ENCODE assay signal across 8 mouse cellular contexts in genomic region chr3:127837972-127838644, GRCm38 (mm10). TPM values are rescaled to one million over a fixed set of nuclear protein-coding genes. Genes with fewer than 3 reads are reported as not detected.
DNase-seq lines count a peak whose midpoint lies in the region; ATAC-seq and TF ChIP-seq lines count a peak whose summit lies in the region.

No protein-coding gene starts in this region.

- no peaks in the 10 kb centered on the region for H3K9me3 ChIP-seq in CH12.LX (replicated peaks; ENCODE audit: low read length)
- no peaks in the 10 kb centered on the region for H3K9me3 ChIP-seq in forebrain, embryonic 14.5 days (replicated peaks; ENCODE audit: control insufficient read depth, low read length)
- no peaks in the 10 kb centered on the region for H3K9me3 ChIP-seq in liver, embryonic 15.5 days (replicated peaks)

- H3K4me1 ChIP-seq in CH12.LX (ENCODE audit: control insufficient read depth in 1 of 2, insufficient read depth in 2 of 2), result peaks cover 4 to 25% of the 10 kb centered on the region in 2 experiments; a peak in 2 of 4 replicates
- H3K4me1 ChIP-seq in forebrain, embryonic 14.5 days (ENCODE audit: control insufficient read depth, insufficient read depth, low read length), result peaks cover 16% of the 10 kb centered on the region
- peaks cover 45% of the 10 kb centered on the region for H3K4me1 ChIP-seq in liver, embryonic 15.5 days (replicated peaks)

- in situ Hi-C loops in CH12.LX (cut with MboI; ENCODE audit: low pct_ligation_motif_present, low pct_unique_long_range_greater_than_20kb, low sequenced_read_pairs), result no loop called here

- H3K27me3 ChIP-seq in CH12.LX (replicated peaks), result no peaks in the 10 kb centered on the region
- no peaks in the 10 kb centered on the region for H3K27me3 ChIP-seq in forebrain, embryonic 14.5 days (replicated peaks; ENCODE audit: control insufficient read depth, insufficient read depth, low read length)
- no peaks in the 10 kb centered on the region for H3K27me3 ChIP-seq in liver, embryonic 15.5 days

- intact Hi-C loops in left cerebral cortex, postnatal 4 days (cut with DNase I), result no loop called here

- TF ChIP-seq POLR2A in CH12.LX (IDR thresholded peaks at IDR 0.05; ENCODE audit: low read depth, low read length), result no peak

- dilution Hi-C loops in CH12.LX (cut with MboI; ENCODE audit: extremely low pct_ligation_motif_present, extremely low pct_unique_long_range_greater_than_20kb, low sequenced_read_pairs), result no loop called here

- TF ChIP-seq EP300 in CH12.LX (IDR thresholded peaks at IDR 0.05; ENCODE audit: low read length), result no peak

- H3K4me2 ChIP-seq in CH12.LX (ENCODE audit: insufficient read depth, low read depth, poor library complexity, severe bottlenecking), result peak overlapping the region; percentile 55
- peak overlapping the region; percentile 70 for H3K4me2 ChIP-seq in forebrain, embryonic 14.5 days (ENCODE audit: low read length)
- H3K4me2 ChIP-seq in liver, embryonic 15.5 days, result peak overlapping the region; percentile 89

- H3K9ac ChIP-seq in CH12.LX (ENCODE audit: insufficient read depth, low read depth), result peak overlapping the region; percentile 55
- H3K9ac ChIP-seq in forebrain, embryonic 14.5 days (ENCODE audit: low read length), result peak overlapping the region; percentile 94
- H3K9ac ChIP-seq in liver, embryonic 15.5 days, result peak overlapping the region; percentile 72

- H3K36me3 ChIP-seq in CH12.LX (replicated peaks in 1 of 2; ENCODE audit: control insufficient read depth in 1 of 2, insufficient read depth in 1 of 2, low read length in 1 of 2), result peaks cover 0 to 25% of the 10 kb centered on the region in 2 experiments
- peaks cover 3% of the 10 kb centered on the region; the same call in 1 of the 2 replicates for H3K36me3 ChIP-seq in forebrain, embryonic 14.5 days (ENCODE audit: control insufficient read depth, insufficient read depth, low read length)
- no peaks in the 10 kb centered on the region for H3K36me3 ChIP-seq in liver, embryonic 15.5 days (replicated peaks)

- DNase-seq in heart, adult 11 months, result peak; percentile 39
- DNase-seq in heart, adult 9 months (ENCODE audit: low spot score in 2 of 2), result no peak
- no peak for DNase-seq in CH12.LX (ENCODE audit: extremely low read depth)
- no peak for DNase-seq in forebrain, embryonic 14.5 days (ENCODE audit: low spot score)
- DNase-seq in spleen, adult 12 weeks (ENCODE audit: low spot score), result no peak
- no peak for DNase-seq in right cerebral cortex, postnatal 4 days
- no peak for DNase-seq in left cerebral cortex, postnatal 4 days

- no peak overlapping the region for H3K27ac ChIP-seq in CH12.LX (ENCODE audit: insufficient read depth, low read depth)
- peak overlapping the region; percentile 83 for H3K27ac ChIP-seq in forebrain, embryonic 14.5 days (ENCODE audit: low read depth, low read length)
- H3K27ac ChIP-seq in liver, embryonic 15.5 days (replicated peaks), result peak overlapping the region; percentile 98

- no peak for TF ChIP-seq RAD21 in CH12.LX (IDR thresholded peaks at IDR 0.05; ENCODE audit: low read depth, low read length)

- peak overlapping the region; percentile 35 to 93 (median 56) for H3K4me3 ChIP-seq in CH12.LX (replicated peaks in 1 of 3; ENCODE audit: low read depth in 2 of 3, low read length in 2 of 3, poor library complexity in 1 of 3)
- H3K4me3 ChIP-seq in forebrain, embryonic 14.5 days (ENCODE audit: low read depth, low read length), result peak overlapping the region; percentile 89
- H3K4me3 ChIP-seq in liver, embryonic 15.5 days (replicated peaks), result peak overlapping the region; percentile 81

- no peak for TF ChIP-seq CTCF in CH12.LX (conservative IDR thresholded peaks at IDR 0.05 in 1 of 2, IDR thresholded peaks at IDR 0.05 in 1 of 2; ENCODE audit: low read depth in 2 of 2, low read length in 2 of 2)

- 33% methylated on average over 8 of the region's 8 CpGs for WGBS in forebrain, embryonic 14.5 days
- WGBS in liver, embryonic 15.5 days (ENCODE audit: insufficient replicate concordance), result 23% methylated on average over 8 of the region's 8 CpGs

- H3K79me2 ChIP-seq in CH12.LX (replicated peaks; ENCODE audit: control insufficient read depth, extremely low read depth, insufficient read depth, poor library complexity, severe bottlenecking), result peaks cover 20% of the 10 kb centered on the region

- no peak; the same call in 1 of the 2 replicates for ATAC-seq in forebrain, embryonic 14.5 days
- ATAC-seq in liver, embryonic 15.5 days (ENCODE audit: insufficient read depth), result peak; percentile 2; the same call in 1 of the 2 replicates

TF ChIP-seq in CH12.LX, 34 proteins besides CTCF, POLR2A, EP300 and RAD21:
- TF ChIP-seq JUND (conservative IDR thresholded peaks at IDR 0.05; ENCODE audit: low read depth, low read length), result no peak
- TF ChIP-seq SMC3 (IDR thresholded peaks at IDR 0.05; ENCODE audit: low read depth, low read length), result no peak
- TF ChIP-seq CHD1 (IDR thresholded peaks at IDR 0.05; ENCODE audit: low read depth, low read length), result no peak
- no peak for TF ChIP-seq IRF4 (IDR thresholded peaks at IDR 0.05; ENCODE audit: low read depth, low read length)
- TF ChIP-seq MYC (IDR thresholded peaks at IDR 0.05; ENCODE audit: low read depth, low read length), result no peak
- TF ChIP-seq MAX (IDR thresholded peaks at IDR 0.05; ENCODE audit: low read length), result no peak
- no peak for TF ChIP-seq ZNF384 (IDR thresholded peaks at IDR 0.05; ENCODE audit: low read depth, low read length)
- no peak for TF ChIP-seq SIN3A (IDR thresholded peaks at IDR 0.05; ENCODE audit: low read length)

RNA-seq across cellular contexts. Expression of gene Ap1ar, which starts 0.8 kb away (rescaled TPM):
- 45.7 and 45.8 TPM in 2 replicates for total RNA-seq in CH12.LX (2012; rRNA removed)
- 51.2 and 55.4 TPM in 2 replicates for total RNA-seq in CH12.LX (2014; rRNA removed)
- 62.6 and 64.4 TPM in 2 replicates for polyA plus RNA-seq in CH12.LX (2012; ENCODE audit: insufficient read length, low read depth)
- 42.8 and 53.3 TPM in 2 replicates for polyA plus RNA-seq in forebrain, embryonic 14.5 days (2014; fragmentation: Nextera tagmentation; extraction: Ambion mirVana)
- polyA plus RNA-seq in liver, embryonic 15.5 days (2015; fragmentation: Nextera tagmentation; extraction: Ambion mirVana), result 19.1 and 19.2 TPM in 2 replicates
- 10 to 100 TPM; 85.0 to 87.2 TPM for total RNA-seq in left cerebral cortex, postnatal 4 days (2021)

RNA-seq across cellular contexts. Expression of gene Tifa, which starts 48.5 kb away (rescaled TPM):
- total RNA-seq in CH12.LX (2012; rRNA removed) (1.4 and 1.7 TPM in 2 replicates), CH12.LX (2014; rRNA removed) (2.8 and 3.1 TPM in 2 replicates)
- polyA plus RNA-seq in CH12.LX (2012; ENCODE audit: insufficient read length, low read depth), result 2.3 and 3.2 TPM in 2 replicates
- polyA plus RNA-seq in forebrain, embryonic 14.5 days (2014; fragmentation: Nextera tagmentation; extraction: Ambion mirVana), result 6.2 and 6.7 TPM in 2 replicates
- 14.9 and 15.3 TPM in 2 replicates for polyA plus RNA-seq in liver, embryonic 15.5 days (2015; fragmentation: Nextera tagmentation; extraction: Ambion mirVana)
- total RNA-seq in left cerebral cortex, postnatal 4 days (2021), result 1 to 10 TPM; 1.6 to 2.1 TPM

RNA-seq across cellular contexts. Expression of gene Alpk1, which starts 57.8 kb away (rescaled TPM):
- total RNA-seq in CH12.LX (2012; rRNA removed) (1.3 and 1.8 TPM in 2 replicates), CH12.LX (2014; rRNA removed) (1.4 TPM in 2 replicates)
- 1.5 and 1.6 TPM in 2 replicates for polyA plus RNA-seq in CH12.LX (2012; ENCODE audit: insufficient read length, low read depth)
- 0.93 and 1.1 TPM in 2 replicates for polyA plus RNA-seq in forebrain, embryonic 14.5 days (2014; fragmentation: Nextera tagmentation; extraction: Ambion mirVana)
- polyA plus RNA-seq in liver, embryonic 15.5 days (2015; fragmentation: Nextera tagmentation; extraction: Ambion mirVana), result 0.59 and 0.62 TPM in 2 replicates
- total RNA-seq in left cerebral cortex, postnatal 4 days (2021), result 1 to 10 TPM; 2.0 to 4.0 TPM

RNA-seq across cellular contexts. Expression of gene Fam241a, which starts 58.0 kb away (rescaled TPM):
- 1.6 and 2.1 TPM in 2 replicates for total RNA-seq in CH12.LX (2012; rRNA removed)
- 12.4 and 12.7 TPM in 2 replicates for total RNA-seq in CH12.LX (2014; rRNA removed)
- 5.3 and 6.2 TPM in 2 replicates for polyA plus RNA-seq in CH12.LX (2012; ENCODE audit: insufficient read length, low read depth)
- polyA plus RNA-seq in forebrain, embryonic 14.5 days (2014; fragmentation: Nextera tagmentation; extraction: Ambion mirVana), result 9.6 and 10.2 TPM in 2 replicates
- 43.0 and 45.5 TPM in 2 replicates for polyA plus RNA-seq in liver, embryonic 15.5 days (2015; fragmentation: Nextera tagmentation; extraction: Ambion mirVana)
- 10 to 100 TPM; 11.0 to 13.2 TPM for total RNA-seq in left cerebral cortex, postnatal 4 days (2021)
